In the genomic region with DNA sequence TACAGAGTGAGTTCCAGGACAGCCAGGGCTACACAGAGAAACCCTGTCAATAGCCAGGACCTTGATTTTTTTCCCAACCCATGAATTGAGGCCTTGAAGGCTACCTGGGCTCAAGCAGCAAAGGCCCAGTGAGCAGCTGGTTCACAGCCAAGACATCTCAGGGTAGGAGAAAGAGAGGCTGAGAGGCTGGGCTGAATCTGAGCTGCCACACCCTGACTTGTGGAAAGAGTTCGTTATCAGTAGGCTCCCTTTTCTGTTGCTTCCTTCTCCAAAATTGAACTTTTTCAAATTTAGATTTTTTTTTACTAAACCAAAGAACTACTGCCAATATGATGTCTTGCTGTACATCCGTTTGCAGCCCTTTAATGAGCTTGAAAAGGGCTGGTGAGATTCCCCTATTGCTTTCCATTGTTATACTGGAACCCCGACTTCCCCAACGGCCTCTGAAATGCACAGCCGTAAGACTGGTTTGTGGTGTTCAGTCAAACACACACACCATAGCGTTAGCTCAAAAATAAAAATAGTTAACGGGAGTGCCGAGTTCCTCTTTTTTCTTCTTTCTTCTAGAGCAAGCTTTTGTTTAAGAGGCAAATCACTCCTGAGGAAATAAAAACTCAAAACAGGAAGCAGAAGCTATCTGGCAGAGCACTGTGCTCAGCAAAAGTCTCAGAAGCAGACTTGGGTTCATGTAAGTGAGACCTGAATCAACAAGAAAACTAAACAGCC, we compare ENCODE assay signal across 10 mouse cellular contexts. TPM values are rescaled to one million over a fixed set of nuclear protein-coding genes. Genes with fewer than 3 reads are reported as not detected.
DNase-seq lines count a peak whose midpoint lies in the region; ATAC-seq and TF ChIP-seq lines count a peak whose summit lies in the region.
"Had no signal": no experiment of that assay in that cellular context is flagged by ENCODE, and none has a peak within 500 bp of the region (broad histone marks: within the 10 kb centered on the region; RNA-seq: fewer than 3 reads in every experiment).

No protein-coding gene starts in this region.

- TF ChIP-seq CTCF in testis, adult 2 months (IDR thresholded peaks at IDR 0.05; ENCODE audit: control insufficient read depth, insufficient read depth, insufficient replicate concordance, low read depth, low read length): no peak
- TF ChIP-seq CTCF in intestine, postnatal 0 days (IDR thresholded peaks at IDR 0.05; ENCODE audit: low read depth): no peak

- no peaks in the 10 kb centered on the region for H3K27me3 ChIP-seq in heart, embryonic 13.5 days (replicated peaks)
- H3K27me3 ChIP-seq in heart, embryonic 10.5 days (ENCODE audit: insufficient read depth, poor library complexity, severe bottlenecking): no peaks in the 10 kb centered on the region
- no peaks in the 10 kb centered on the region for H3K27me3 ChIP-seq in testis, adult 2 months (ENCODE audit: control insufficient read depth, insufficient read depth, low read length)
- H3K27me3 ChIP-seq in intestine, postnatal 0 days (replicated peaks; ENCODE audit: control insufficient read depth, insufficient read depth, low read length): no peaks in the 10 kb centered on the region
- no peaks in the 10 kb centered on the region for H3K27me3 ChIP-seq in splenic B cell, adult 2 months (ENCODE audit: control insufficient read depth, insufficient read depth, low read length, poor library complexity, severe bottlenecking)
- H3K27me3 ChIP-seq in hindbrain, embryonic 14.5 days (ENCODE audit: control insufficient read depth, insufficient read depth, low read length): no peaks in the 10 kb centered on the region
- H3K27me3 ChIP-seq: midbrain, embryonic 12.5 days had no signal

- WGBS in heart, embryonic 13.5 days: 65% methylated on average over 8 of the region's 8 CpGs
- WGBS in heart, embryonic 10.5 days: 73% methylated on average over 8 of the region's 8 CpGs
- WGBS in intestine, postnatal 0 days: 75% methylated on average over 8 of the region's 8 CpGs
- WGBS in hindbrain, embryonic 14.5 days: 78% methylated on average over 8 of the region's 8 CpGs

- peaks cover 14% of the 10 kb centered on the region for H3K4me1 ChIP-seq in heart, embryonic 13.5 days
- no peaks in the 10 kb centered on the region; the same call in 1 of the 2 replicates for H3K4me1 ChIP-seq in heart, embryonic 10.5 days
- no peaks in the 10 kb centered on the region for H3K4me1 ChIP-seq in testis, adult 2 months (ENCODE audit: control insufficient read depth, insufficient read depth, low read length)
- H3K4me1 ChIP-seq in intestine, postnatal 0 days (replicated peaks; ENCODE audit: control insufficient read depth, insufficient read depth, low read length): 0 out of 2 replicates have a peak, but pooled peaks cover 3% of the 10 kb centered on the region
- no peaks in the 10 kb centered on the region for H3K4me1 ChIP-seq in hindbrain, embryonic 14.5 days (replicated peaks; ENCODE audit: control insufficient read depth, insufficient read depth, low read length)
- H3K4me1 ChIP-seq: midbrain, embryonic 12.5 days had no signal

- no peak for ATAC-seq in heart, embryonic 13.5 days (ENCODE audit: extremely low read depth, insufficient number of reproducible peaks, low FRiP score, low TSS enrichment)
- ATAC-seq in intestine, postnatal 0 days: no peak
- ATAC-seq in hindbrain, embryonic 14.5 days (ENCODE audit: low FRiP score): no peak
- ATAC-seq: hindbrain, postnatal 0 days had no signal

- peak overlapping the region; percentile 37 for H3K27ac ChIP-seq in heart, embryonic 13.5 days (replicated peaks)
- no peak overlapping the region for H3K27ac ChIP-seq in heart, embryonic 10.5 days
- peak overlapping the region; percentile 16; the same call in 1 of the 2 replicates for H3K27ac ChIP-seq in testis, adult 2 months (ENCODE audit: control insufficient read depth, insufficient read depth, low read depth, low read length)
- peak overlapping the region; percentile 35 for H3K27ac ChIP-seq in intestine, postnatal 0 days (ENCODE audit: low read depth, low read length)
- no peak overlapping the region for H3K27ac ChIP-seq in hindbrain, embryonic 14.5 days
- H3K27ac ChIP-seq: hindbrain, postnatal 0 days; midbrain, embryonic 12.5 days had no signal

- no peak for DNase-seq in heart, embryonic 10.5 days (ENCODE audit: low spot score)
- DNase-seq in testis, postnatal 14 days (ENCODE audit: low spot score): no peak
- peak; percentile 87 for DNase-seq in splenic B cell, adult 2 months (ENCODE audit: low read depth, low spot score)
- DNase-seq in hindbrain, embryonic 14.5 days (ENCODE audit: low spot score): no peak
- no peak for DNase-seq in retina, embryonic 14.5 days (ENCODE audit: low spot score)

- no peak overlapping the region for H3K4me3 ChIP-seq in heart, embryonic 13.5 days
- H3K4me3 ChIP-seq in heart, embryonic 10.5 days: no peak overlapping the region
- no peak overlapping the region for H3K4me3 ChIP-seq in testis, adult 2 months (ENCODE audit: control insufficient read depth, low read depth, low read length)
- H3K4me3 ChIP-seq in intestine, postnatal 0 days (ENCODE audit: low read depth, low read length): no peak overlapping the region
- no peak overlapping the region for H3K4me3 ChIP-seq in hindbrain, embryonic 14.5 days (replicated peaks; ENCODE audit: low read length)
- H3K4me3 ChIP-seq: midbrain, embryonic 12.5 days had no signal

- H3K4me2 ChIP-seq in heart, embryonic 13.5 days: no peak overlapping the region
- H3K4me2 ChIP-seq in intestine, postnatal 0 days (replicated peaks; ENCODE audit: low read depth): no peak overlapping the region
- no peak overlapping the region for H3K4me2 ChIP-seq in hindbrain, embryonic 14.5 days (replicated peaks)
- H3K4me2 ChIP-seq: midbrain, embryonic 12.5 days had no signal

- no peak for TF ChIP-seq POLR2A in testis, adult 2 months (IDR thresholded peaks at IDR 0.05; ENCODE audit: control insufficient read depth, low read depth, low read length)

- no peaks in the 10 kb centered on the region for H3K36me3 ChIP-seq in heart, embryonic 13.5 days
- no peaks in the 10 kb centered on the region for H3K36me3 ChIP-seq in heart, embryonic 10.5 days
- H3K36me3 ChIP-seq in testis, adult 2 months (ENCODE audit: control insufficient read depth, insufficient read depth, low read length): no peaks in the 10 kb centered on the region
- H3K36me3 ChIP-seq in intestine, postnatal 0 days (ENCODE audit: control insufficient read depth, insufficient read depth): no peaks in the 10 kb centered on the region
- no peaks in the 10 kb centered on the region for H3K36me3 ChIP-seq in splenic B cell, adult 2 months (ENCODE audit: control insufficient read depth, insufficient read depth, low read length, poor library complexity, severe bottlenecking)
- no peaks in the 10 kb centered on the region for H3K36me3 ChIP-seq in hindbrain, embryonic 14.5 days (replicated peaks; ENCODE audit: control insufficient read depth, insufficient read depth)
- H3K36me3 ChIP-seq: midbrain, embryonic 12.5 days had no signal

- H3K9ac ChIP-seq in heart, embryonic 13.5 days: no peak overlapping the region
- no peak overlapping the region for H3K9ac ChIP-seq in intestine, postnatal 0 days (ENCODE audit: low read depth, low read length)
- no peak overlapping the region for H3K9ac ChIP-seq in hindbrain, embryonic 14.5 days
- H3K9ac ChIP-seq: midbrain, embryonic 12.5 days had no signal

- no peaks in the 10 kb centered on the region for H3K9me3 ChIP-seq in heart, embryonic 13.5 days
- H3K9me3 ChIP-seq in heart, embryonic 10.5 days: no peaks in the 10 kb centered on the region
- no peaks in the 10 kb centered on the region for H3K9me3 ChIP-seq in intestine, postnatal 0 days (ENCODE audit: control insufficient read depth)
- no peaks in the 10 kb centered on the region for H3K9me3 ChIP-seq in hindbrain, embryonic 14.5 days (ENCODE audit: control insufficient read depth, low read length)
- H3K9me3 ChIP-seq: midbrain, embryonic 12.5 days had no signal

RNA-seq across cellular contexts. Expression of a gene that starts 11.7 kb away (rescaled TPM):
- polyA plus RNA-seq in heart, embryonic 13.5 days (2015; fragmentation: Nextera tagmentation; extraction: Ambion mirVana): 119 and 122 TPM in 2 replicates
- 84.4 and 111 TPM in 2 replicates for polyA plus RNA-seq in heart, embryonic 10.5 days (2016; fragmentation: Nextera tagmentation; extraction: Ambion mirVana)
- 34.9 and 39.5 TPM in 2 replicates for polyA plus RNA-seq in testis, adult 2 months (2012; rRNA removed)
- 1,340 and 1,424 TPM in 2 replicates for polyA plus RNA-seq in intestine, postnatal 0 days (2015; fragmentation: Nextera tagmentation; extraction: Ambion mirVana)
- polyA plus RNA-seq in hindbrain, embryonic 14.5 days (2014; fragmentation: Nextera tagmentation; extraction: Ambion mirVana): 112 and 118 TPM in 2 replicates

RNA-seq across cellular contexts. Expression of a gene that starts 17.6 kb away (rescaled TPM):
- polyA plus RNA-seq in heart, embryonic 13.5 days (2015; fragmentation: Nextera tagmentation; extraction: Ambion mirVana): 22.3 and 22.8 TPM in 2 replicates
- polyA plus RNA-seq in heart, embryonic 10.5 days (2016; fragmentation: Nextera tagmentation; extraction: Ambion mirVana): 25.7 and 26.1 TPM in 2 replicates
- 32.4 and 32.5 TPM in 2 replicates for polyA plus RNA-seq in testis, adult 2 months (2012; rRNA removed)
- 36.1 and 36.7 TPM in 2 replicates for polyA plus RNA-seq in intestine, postnatal 0 days (2015; fragmentation: Nextera tagmentation; extraction: Ambion mirVana)
- polyA plus RNA-seq in hindbrain, embryonic 14.5 days (2014; fragmentation: Nextera tagmentation; extraction: Ambion mirVana): 25.9 and 28.1 TPM in 2 replicates

Comparison
In these comparisons a context has a peak if more than half of its experiments do, and no peak if none do; other contexts are left out.
1. H3K27ac ChIP-seq: peak in heart, embryonic 13.5 days (single experiment), testis, adult 2 months (single experiment) and intestine, postnatal 0 days (single experiment); none in heart, embryonic 10.5 days (single experiment) and hindbrain, embryonic 14.5 days (single experiment).
2. RNA of a gene that starts 11.7 kb away (polyA plus RNA-seq): 1,340 to 1,424 TPM in intestine, postnatal 0 days; 119 to 122 TPM in heart, embryonic 13.5 days, 112 to 118 TPM in hindbrain, embryonic 14.5 days, 84.4 to 111 TPM in heart, embryonic 10.5 days and 34.9 to 39.5 TPM in testis, adult 2 months; every median in the first group is over 10 times any median in the second.